Mouse (Mus musculus) forebrain, embryonic 15.5 days (tissue): Measurements from ENCODE around the gene Fbxw21. TPM values are rescaled to one million over a fixed set of nuclear protein-coding genes. Genes with fewer than 3 reads are reported as not detected.
A peak's percentile ranks its signal among the peaks of the same experiment; 100 is the strongest.

Experiments used
- ATAC-seq: fragments of 200-750 bp; cut with Nextera tagmentation; replicated peaks from 2 replicates; pipeline ENCODE4 v1.8.0; 2017; ENCODE audit warnings: mild to moderate bottlenecking, moderate TSS enrichment, moderate library complexity
- H3K27ac ChIP-seq: fragments of 300-500 bp; sonication (generic); replicated peaks from 2 replicates; pipeline ENCODE4 v1.5.1; 2015; ENCODE audit warnings: mild to moderate bottlenecking, inconsistent platforms
- H3K27me3 ChIP-seq: fragments of 300-500 bp; sonication (generic); 2 replicates; pipeline ENCODE4 v1.6.1; 2015; ENCODE audit warnings: inconsistent platforms
- H3K36me3 ChIP-seq: fragments of 300-500 bp; sonication (generic); 2 replicates; pipeline ENCODE4 v1.6.1; 2015; ENCODE audit warnings: mild to moderate bottlenecking, inconsistent platforms
- H3K4me1 ChIP-seq: fragments of 300-500 bp; sonication (generic); 2 replicates; pipeline ENCODE4 v1.6.1; 2015; ENCODE audit warnings: inconsistent platforms
- H3K4me2 ChIP-seq: fragments of 300-500 bp; sonication (generic); replicated peaks from 2 replicates; pipeline ENCODE4 v1.6.1; 2015; ENCODE audit warnings: mild to moderate bottlenecking, inconsistent platforms
- H3K4me3 ChIP-seq: fragments of 300-500 bp; sonication (generic); 2 replicates; pipeline ENCODE4 v1.5.1; 2015; ENCODE audit warnings: mild to moderate bottlenecking, inconsistent platforms
- H3K9ac ChIP-seq: fragments of 300-500 bp; sonication (generic); replicated peaks from 2 replicates; pipeline ENCODE4 v1.6.1; 2015; ENCODE audit warnings: mild to moderate bottlenecking, inconsistent platforms
- H3K9me3 ChIP-seq: fragments of 300-500 bp; sonication (generic); 2 replicates; pipeline ENCODE4 v1.6.1; 2016; ENCODE audit warnings: inconsistent platforms
- WGBS: fragments of 180-500 bp; shearing (Covaris S2); methylation state at CpG from one replicate; pipeline ENCODE4 v1.1.7; 2015; ENCODE audit warnings: mixed read lengths; 5-methylcytosine and 5-hydroxymethylcytosine counted together
- polyA plus RNA-seq: library from polyadenylated mRNA; unstranded; fragments of >200 nt; fragmentation: Nextera tagmentation; extraction: Ambion mirVana; gene quantifications from 2 replicates; pipeline ENCODE4 v1.2.1, GENCODE M21; 2015

The Fbxw21 gene
- polyA plus RNA-seq, 1 experiment from 2014 or later, result not detected

- Histone ChIP-seq H3K9me3 (no peaks in the 10 kb centered on the region), H3K36me3 (peaks cover 97% of the 10 kb centered on the region), H3K4me1 (peaks cover 1% of the 10 kb centered on the region; the same call in 1 of the 2 replicates), H3K9ac (no peak overlapping the region), H3K27me3 (no peaks in the 10 kb centered on the region), H3K4me2 (no peak overlapping the region), H3K27ac (no peak overlapping the region), H3K4me3 (no peak overlapping the region)
- ATAC-seq, result no peak
- WGBS, result 97% methylated on average over 11 of the region's 11 CpGs
Measured at GRCm38 (mm10) chr9:109110240-109110639, 51.6 kb downstream of the Fbxw21 start.

- no peak overlapping the region for H3K4me3 ChIP-seq
- no peak overlapping the region for H3K4me2 ChIP-seq
- no peak for ATAC-seq
- no peaks in the 10 kb centered on the region for H3K27me3 ChIP-seq
- H3K9ac ChIP-seq, result no peak overlapping the region
- no peaks in the 10 kb centered on the region for H3K9me3 ChIP-seq
- WGBS, result 82% methylated on average over 4 of the region's 6 CpGs
- H3K4me1 ChIP-seq, result peaks cover 7% of the 10 kb centered on the region; the same call in 1 of the 2 replicates
- H3K27ac ChIP-seq, result no peak overlapping the region
- peaks cover 93% of the 10 kb centered on the region for H3K36me3 ChIP-seq
Measured at GRCm38 (mm10) chr9:109107341-109107740, 54.5 kb downstream of the Fbxw21 start.

- no peak for ATAC-seq
- Histone ChIP-seq H3K9me3 (no peaks in the 10 kb centered on the region), H3K9ac (no peak overlapping the region), H3K4me1 (peaks cover 7% of the 10 kb centered on the region; the same call in 1 of the 2 replicates), H3K4me3 (no peak overlapping the region), H3K27me3 (no peaks in the 10 kb centered on the region), H3K27ac (no peak overlapping the region), H3K4me2 (no peak overlapping the region), H3K36me3 (peaks cover 88% of the 10 kb centered on the region)
- 91% methylated on average over 12 of the region's 12 CpGs for WGBS
Measured at GRCm38 (mm10) chr9:109105648-109106047, 56.2 kb downstream of the Fbxw21 start.

GRCm38 (mm10) chr9:109105011-109105410, 56.8 kb downstream of the Fbxw21 start:
- no peak overlapping the region for H3K27ac ChIP-seq
- 49% methylated on average over 12 of the region's 12 CpGs for WGBS

GRCm38 (mm10) chr9:109104083-109104482, 57.8 kb downstream of the Fbxw21 start:
- Histone ChIP-seq H3K36me3 (peaks cover 80% of the 10 kb centered on the region), H3K9ac (no peak overlapping the region), H3K27me3 (no peaks in the 10 kb centered on the region), H3K4me3 (no peak overlapping the region), H3K27ac (no peak overlapping the region), H3K4me2 (no peak overlapping the region), H3K4me1 (peaks cover 12% of the 10 kb centered on the region), H3K9me3 (no peaks in the 10 kb centered on the region)
- no peak for ATAC-seq
- whole genome bisulfite sequencing, result 88% methylated on average over 9 of the region's 9 CpGs

More at GRCm38 (mm10) chr9:109105011-109105410, 56.8 kb downstream of the Fbxw21 start:
- ATAC-seq, result no peak
- Histone ChIP-seq H3K9ac (no peak overlapping the region), H3K36me3 (peaks cover 88% of the 10 kb centered on the region), H3K9me3 (no peaks in the 10 kb centered on the region), H3K4me3 (no peak overlapping the region), H3K27me3 (no peaks in the 10 kb centered on the region), H3K4me1 (peaks cover 7% of the 10 kb centered on the region; the same call in 1 of the 2 replicates), H3K4me2 (no peak overlapping the region)

GRCm38 (mm10) chr9:109103250-109103649, 58.6 kb downstream of the Fbxw21 start:
- H3K9me3 ChIP-seq, result no peaks in the 10 kb centered on the region
- ATAC-seq, result no peak
- H3K27ac ChIP-seq, result no peak overlapping the region
- peaks cover 72% of the 10 kb centered on the region for H3K36me3 ChIP-seq
- H3K27me3 ChIP-seq, result no peaks in the 10 kb centered on the region
- 80% methylated on average over 7 of the region's 7 CpGs for WGBS
- H3K9ac ChIP-seq, result no peak overlapping the region
- no peak overlapping the region for H3K4me3 ChIP-seq
- peaks cover 20% of the 10 kb centered on the region for H3K4me1 ChIP-seq
- no peak overlapping the region for H3K4me2 ChIP-seq

- Histone ChIP-seq H3K4me3 (no peak overlapping the region), H3K27ac (no peak overlapping the region), H3K27me3 (no peaks in the 10 kb centered on the region), H3K9ac (no peak overlapping the region), H3K4me1 (peaks cover 27% of the 10 kb centered on the region), H3K4me2 (no peak overlapping the region), H3K9me3 (no peaks in the 10 kb centered on the region), H3K36me3 (peaks cover 66% of the 10 kb centered on the region)
- ATAC-seq, result no peak
- WGBS, result 93% methylated on average over 3 of the region's 3 CpGs
Measured at GRCm38 (mm10) chr9:109102541-109102940, 59.3 kb downstream of the Fbxw21 start.

GRCm38 (mm10) chr9:109101933-109102445, 59.9 kb downstream of the Fbxw21 start:
- H3K4me2 ChIP-seq, result no peak overlapping the region
- WGBS, result 91% methylated on average over 5 of the region's 5 CpGs
- no peak overlapping the region for H3K27ac ChIP-seq
- peaks cover 33% of the 10 kb centered on the region for H3K4me1 ChIP-seq
- H3K27me3 ChIP-seq, result no peaks in the 10 kb centered on the region
- no peak overlapping the region for H3K9ac ChIP-seq
- H3K36me3 ChIP-seq, result peaks cover 62% of the 10 kb centered on the region
- H3K4me3 ChIP-seq, result no peak overlapping the region
- ATAC-seq, result no peak
- H3K9me3 ChIP-seq, result no peaks in the 10 kb centered on the region

GRCm38 (mm10) chr9:109100307-109100928, 61.4 kb downstream of the Fbxw21 start:
- no peak for ATAC-seq
- Histone ChIP-seq H3K27me3 (no peaks in the 10 kb centered on the region), H3K4me1 (peaks cover 41% of the 10 kb centered on the region), H3K36me3 (peaks cover 47% of the 10 kb centered on the region), H3K9me3 (no peaks in the 10 kb centered on the region), H3K27ac (no peak overlapping the region), H3K4me3 (no peak overlapping the region), H3K4me2 (no peak overlapping the region), H3K9ac (no peak overlapping the region)
- 92% methylated on average over 20 of the region's 20 CpGs for WGBS

GRCm38 (mm10) chr9:109098969-109099368, 62.9 kb downstream of the Fbxw21 start:
- H3K4me3 ChIP-seq, result peak overlapping the region; percentile 65; the same call in 1 of the 2 replicates
- ATAC-seq, result no peak
- peaks cover 42% of the 10 kb centered on the region for H3K4me1 ChIP-seq
- peak overlapping the region; percentile 91 for H3K4me2 ChIP-seq
- H3K27me3 ChIP-seq, result no peaks in the 10 kb centered on the region
- peaks cover 33% of the 10 kb centered on the region for H3K36me3 ChIP-seq
- 43% methylated on average over 4 of the region's 6 CpGs for WGBS
- H3K27ac ChIP-seq, result peak overlapping the region; percentile 100
- H3K9ac ChIP-seq, result 0 out of 2 replicates have a peak overlapping the region, but pooled peaks have one; percentile 2
- no peaks in the 10 kb centered on the region for H3K9me3 ChIP-seq

GRCm38 (mm10) chr9:109098366-109098765, 63.5 kb downstream of the Fbxw21 start:
- WGBS, result 77% methylated on average over 8 of the region's 8 CpGs
- H3K27ac ChIP-seq, result peak overlapping the region; percentile 100
- peaks cover 29% of the 10 kb centered on the region for H3K36me3 ChIP-seq
- no peak overlapping the region for H3K9ac ChIP-seq
- no peaks in the 10 kb centered on the region for H3K9me3 ChIP-seq
- peaks cover 47% of the 10 kb centered on the region for H3K4me1 ChIP-seq
- no peak for ATAC-seq
- peak overlapping the region; percentile 65; the same call in 1 of the 2 replicates for H3K4me3 ChIP-seq
- no peaks in the 10 kb centered on the region for H3K27me3 ChIP-seq
- peak overlapping the region; percentile 91 for H3K4me2 ChIP-seq

GRCm38 (mm10) chr9:109097831-109098230, 64.0 kb downstream of the Fbxw21 start:
- 0 out of 2 replicates have a peak, but pooled peaks have one; percentile 4 for ATAC-seq
- Histone ChIP-seq H3K4me3 (peak overlapping the region; percentile 65), H3K9me3 (no peaks in the 10 kb centered on the region), H3K4me2 (peak overlapping the region; percentile 91), H3K36me3 (peaks cover 25% of the 10 kb centered on the region), H3K4me1 (peaks cover 47% of the 10 kb centered on the region), H3K9ac (peak overlapping the region; percentile 89), H3K27ac (peak overlapping the region; percentile 100), H3K27me3 (no peaks in the 10 kb centered on the region)
- WGBS, result 38% methylated on average over 5 of the region's 5 CpGs
